Mouse (Mus musculus): ENCODE data around the gene Gm8334. TPM values are rescaled to one million over a fixed set of nuclear protein-coding genes. Genes with fewer than 3 reads are reported as not detected.
"Not testable (repeated sequence)": the region's sequence is repeated elsewhere in the genome, so short reads cannot be mapped to it uniquely, and the experiment has no call there.

Gm8334 gene
- not detected in 2 replicates for polyA plus RNA-seq (2016; fragmentation: Nextera tagmentation; extraction: Ambion mirVana)

- not testable (repeated sequence) for H3K36me3 ChIP-seq; H3K4me1 ChIP-seq; H3K4me2 ChIP-seq (replicated peaks); H3K9me3 ChIP-seq; H3K27me3 ChIP-seq (replicated peaks); H3K27ac ChIP-seq; ATAC-seq (ENCODE audit: low FRiP score, low read depth); H3K4me3 ChIP-seq; H3K9ac ChIP-seq
- 87% methylated on average over 4 of the region's 7 CpGs for WGBS
Observed at GRCm38 (mm10) chrX:148615053-148615452, at the start of gene Gm8334. TSS of gene Gm8334 (minus strand) at chrX:148615153.

DNA sequence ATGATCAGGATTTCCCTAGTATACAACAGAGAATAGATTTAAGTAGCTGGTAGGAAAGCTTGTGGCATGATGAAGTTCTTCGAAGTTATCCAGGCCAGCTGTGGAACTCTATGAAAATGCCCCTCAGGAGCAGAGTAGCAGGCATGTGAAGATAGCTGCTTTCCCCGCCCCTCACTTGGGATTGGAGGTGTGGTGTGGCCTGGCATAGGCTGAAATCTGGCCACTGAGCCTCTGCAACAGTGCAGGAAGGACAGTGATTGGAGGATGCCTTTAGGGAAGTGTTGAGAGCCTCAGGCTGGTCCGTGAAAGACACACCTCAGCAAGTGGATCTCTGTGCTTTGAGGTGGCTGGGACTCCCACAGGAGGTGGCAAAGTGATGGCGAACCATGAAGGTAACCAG, 48.3 kb upstream of the Gm8334 start, which contains the start of gene Gm15127:
Gene Gm15127 (plus strand): TSS at position 301 of the 400 bp plus-strand sequence.
- not testable (repeated sequence) for ATAC-seq (ENCODE audit: low FRiP score, low read depth); H3K4me2 ChIP-seq (replicated peaks); H3K36me3 ChIP-seq; H3K27me3 ChIP-seq (replicated peaks); H3K4me1 ChIP-seq; H3K27ac ChIP-seq; H3K9me3 ChIP-seq; H3K4me3 ChIP-seq; H3K9ac ChIP-seq
- WGBS = 83% methylated on average over 2 of the region's 4 CpGs

Other genes starting within 250 kb of the Gm8334 start
- not detected in 2 replicates for gene Gm15114, start 126.2 kb downstream of the Gm8334 start, polyA plus RNA-seq (2016; fragmentation: Nextera tagmentation; extraction: Ambion mirVana)
- not detected in 2 replicates for gene Gm15127, start 48.4 kb upstream of the Gm8334 start, polyA plus RNA-seq (2016; fragmentation: Nextera tagmentation; extraction: Ambion mirVana)
- gene Luzp4, start 242.5 kb upstream of the Gm8334 start, polyA plus RNA-seq (2016; fragmentation: Nextera tagmentation; extraction: Ambion mirVana) = not detected in 2 replicates